Mouse (Mus musculus) splenic B cell, adult 2 months (primary cell): ENCODE data around the gene Pias3.

Source experiments
- DNase-seq: peaks from one replicate; pipeline ENCODE4 v3.0.0-alpha.2; 2011; ENCODE audit warnings: low read depth, low spot score
- H3K27me3 ChIP-seq: 2 replicates; pipeline ENCODE4 v1.6.1; 2012; ENCODE audit warnings: mild to moderate bottlenecking, low read length, moderate library complexity, mixed read lengths; ENCODE audit not compliant: control insufficient read depth, poor library complexity, insufficient read depth, severe bottlenecking
- H3K36me3 ChIP-seq: 2 replicates; pipeline ENCODE4 v1.6.1; 2012; ENCODE audit warnings: mild to moderate bottlenecking, low read length, moderate library complexity, mixed read lengths; ENCODE audit not compliant: control insufficient read depth, poor library complexity, insufficient read depth, severe bottlenecking

Pias3 gene

DNA sequence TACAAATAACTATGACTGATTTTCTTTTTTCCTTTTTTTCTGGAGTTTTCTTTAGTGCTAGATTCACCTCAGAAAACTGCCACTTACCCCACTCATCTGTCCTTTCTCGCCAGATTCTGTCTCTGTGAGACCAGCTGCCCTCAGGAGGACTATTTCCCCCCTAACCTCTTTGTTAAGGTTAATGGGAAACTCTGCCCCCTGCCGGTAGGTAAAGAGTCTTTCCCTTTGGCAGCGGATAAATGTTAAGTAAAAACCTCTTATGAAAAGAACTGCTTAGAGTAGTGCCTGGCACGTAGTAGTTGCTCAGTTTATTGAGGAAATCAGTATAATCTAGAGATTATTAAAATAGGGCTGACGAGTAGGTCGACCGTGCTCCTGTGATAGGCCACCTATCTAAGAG, 4.2 kb downstream of the Pias3 start:
- no peaks in the 10 kb centered on the region for H3K27me3 ChIP-seq
- DNase-seq = peak; percentile 59
- no peaks in the 10 kb centered on the region for H3K36me3 ChIP-seq

DNA sequence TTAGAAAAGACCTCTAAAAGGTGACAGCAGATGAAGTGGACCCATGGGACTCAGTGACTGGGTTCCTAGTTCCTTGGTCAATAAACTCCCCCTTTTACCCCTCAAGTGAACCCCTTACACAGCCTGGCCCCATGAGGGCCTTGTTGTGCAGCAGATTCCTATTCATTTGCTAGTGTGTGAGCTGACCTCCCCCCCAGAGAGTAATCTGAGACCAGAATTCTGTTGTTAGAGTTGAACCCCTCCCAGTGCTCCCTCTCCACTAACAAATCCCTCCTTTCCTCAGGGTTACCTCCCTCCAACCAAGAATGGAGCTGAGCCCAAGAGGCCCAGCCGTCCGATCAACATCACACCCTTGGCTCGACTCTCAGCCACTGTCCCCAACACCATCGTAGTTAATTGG, 4.8 kb downstream of the Pias3 start:
- no peaks in the 10 kb centered on the region for H3K27me3 ChIP-seq
- no peak for DNase-seq

DNA sequence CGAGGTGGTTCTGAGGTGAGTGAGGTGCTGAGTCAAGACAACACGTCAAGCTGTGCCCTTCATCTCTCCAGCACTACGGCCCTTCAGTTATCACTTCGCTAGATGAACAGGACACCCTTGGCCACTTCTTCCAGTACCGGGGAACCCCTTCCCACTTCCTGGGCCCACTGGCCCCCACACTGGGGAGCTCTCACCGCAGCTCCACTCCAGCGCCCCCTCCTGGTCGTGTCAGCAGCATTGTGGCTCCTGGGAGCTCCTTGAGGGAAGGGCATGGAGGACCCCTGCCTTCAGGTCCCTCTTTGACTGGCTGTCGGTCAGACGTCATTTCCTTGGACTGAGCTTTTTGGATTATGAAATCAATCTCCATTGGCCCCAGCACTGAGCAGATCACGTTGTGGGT, 8.6 kb downstream of the Pias3 start:
- no peaks in the 10 kb centered on the region; the same call in 1 of the 2 replicates for H3K36me3 ChIP-seq
- H3K27me3 ChIP-seq = no peaks in the 10 kb centered on the region
- peak; percentile 44 for DNase-seq

More for the DNA sequence above, 4.8 kb downstream of the Pias3 start:
- H3K36me3 ChIP-seq = no peaks in the 10 kb centered on the region; the same call in 1 of the 2 replicates

DNA sequence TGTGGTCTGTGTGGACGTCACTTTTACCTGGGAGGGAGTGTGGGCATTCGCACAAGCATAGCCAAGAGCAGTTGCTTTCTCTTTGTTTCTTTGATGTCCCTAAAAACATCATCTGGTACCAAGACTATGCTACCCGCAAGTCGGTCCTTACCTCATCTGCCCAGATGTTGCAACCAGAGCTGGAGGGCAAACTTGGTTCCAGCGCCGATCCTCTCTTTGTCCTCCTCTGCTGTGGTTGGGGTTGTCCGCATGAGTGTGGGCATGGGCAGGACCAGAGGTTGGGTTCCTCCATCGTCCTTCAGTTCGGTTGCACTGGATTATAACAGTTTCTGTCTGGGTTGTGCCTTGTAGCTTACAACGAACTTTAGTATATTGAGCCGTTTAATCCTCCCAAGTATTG, 10.0 kb downstream of the Pias3 start:
- peaks cover 3% of the 10 kb centered on the region; the same call in 1 of the 2 replicates for H3K36me3 ChIP-seq
- DNase-seq = no peak
- H3K27me3 ChIP-seq = no peaks in the 10 kb centered on the region

DNA sequence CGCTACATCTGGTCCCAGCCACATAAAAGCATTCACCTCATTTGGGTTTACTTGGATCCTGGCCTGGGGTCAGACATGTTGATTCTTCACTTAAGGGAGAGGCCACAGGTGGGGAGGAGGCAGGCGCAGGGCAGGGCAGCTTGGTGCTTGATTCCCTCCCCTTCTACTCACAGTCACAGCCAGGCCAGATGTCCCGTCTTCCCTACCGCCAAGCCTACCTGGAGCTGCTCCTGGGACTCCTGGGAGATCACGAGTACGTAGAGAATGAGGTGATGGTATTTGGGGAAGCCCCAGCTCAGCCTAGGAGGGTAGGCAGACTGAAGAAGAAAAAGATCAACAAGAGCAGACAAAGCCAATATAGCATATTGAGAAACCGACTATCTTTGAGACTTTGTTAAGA, 10.8 kb downstream of the Pias3 start:
- H3K27me3 ChIP-seq = no peaks in the 10 kb centered on the region
- H3K36me3 ChIP-seq = peaks cover 3% of the 10 kb centered on the region; the same call in 1 of the 2 replicates
- DNase-seq = no peak

DNA sequence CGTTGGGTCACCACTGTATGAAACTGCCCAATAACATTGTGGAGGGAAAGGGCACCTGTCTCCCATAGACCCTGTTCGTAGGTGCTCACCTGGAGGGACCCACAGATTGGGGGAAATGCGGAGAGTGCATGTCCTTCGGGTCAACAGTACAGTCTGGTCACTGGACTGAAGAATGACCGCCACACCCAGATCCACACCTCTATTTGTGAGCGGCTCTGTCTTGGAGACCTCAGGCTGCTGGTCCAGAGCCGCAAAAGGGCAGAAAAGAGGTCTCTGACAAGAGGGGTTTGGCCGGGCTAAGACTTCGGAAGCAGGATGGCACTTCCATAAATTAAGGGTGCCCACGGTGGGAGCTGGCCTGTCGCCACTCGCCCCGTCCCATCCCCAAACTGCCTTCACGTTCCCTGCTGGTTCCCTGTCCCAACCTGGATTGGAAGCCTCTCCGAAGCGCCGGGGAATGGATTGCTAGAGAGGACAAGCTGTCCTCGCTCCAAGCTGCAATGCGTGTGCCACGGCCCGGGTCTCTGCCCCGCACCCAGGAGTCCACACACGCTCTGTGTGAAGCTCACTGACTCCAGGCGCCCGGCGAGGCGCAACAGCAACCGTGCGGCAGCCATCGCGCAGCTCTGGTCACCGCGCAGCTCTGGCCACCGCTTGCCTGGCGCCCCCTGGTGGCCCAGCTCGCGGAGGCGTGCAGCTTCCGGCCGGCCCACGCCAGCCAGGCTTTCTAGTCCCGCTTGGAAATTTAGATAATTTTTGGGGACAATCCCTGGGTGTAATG, 11.9 kb downstream of the Pias3 start, which contains the start of gene Nudt17:
Gene Nudt17, minus strand, starts transcription at position 660 of the 781 bp plus-strand sequence.
- H3K27me3 ChIP-seq = no peaks in the 10 kb centered on the region
- DNase-seq = peak; percentile 81

DNA sequence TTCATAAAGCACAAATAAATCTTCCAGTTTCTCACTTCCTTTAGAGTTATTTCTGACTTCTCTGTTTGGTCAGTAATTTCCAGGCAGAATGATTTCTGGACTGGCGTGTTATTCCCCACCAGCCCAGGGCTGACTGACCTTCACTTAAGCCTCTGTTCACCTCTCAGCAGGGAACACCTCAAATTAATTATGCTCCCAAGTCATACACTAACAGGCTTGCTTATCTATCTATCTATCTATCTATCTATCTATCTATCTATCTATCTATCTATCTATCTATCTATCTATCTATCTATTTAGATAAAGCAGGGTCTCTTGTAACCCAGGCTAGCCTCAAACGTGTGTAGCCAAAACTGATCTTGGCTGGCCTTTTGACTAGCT, 12.5 kb downstream of the Pias3 start:
- no peaks in the 10 kb centered on the region for H3K27me3 ChIP-seq
- DNase-seq = no peak
- peaks cover 8% of the 10 kb centered on the region for H3K36me3 ChIP-seq

More for the DNA sequence above, 11.9 kb downstream of the Pias3 start, which contains the start of gene Nudt17:
- peaks cover 4% of the 10 kb centered on the region for H3K36me3 ChIP-seq

DNA sequence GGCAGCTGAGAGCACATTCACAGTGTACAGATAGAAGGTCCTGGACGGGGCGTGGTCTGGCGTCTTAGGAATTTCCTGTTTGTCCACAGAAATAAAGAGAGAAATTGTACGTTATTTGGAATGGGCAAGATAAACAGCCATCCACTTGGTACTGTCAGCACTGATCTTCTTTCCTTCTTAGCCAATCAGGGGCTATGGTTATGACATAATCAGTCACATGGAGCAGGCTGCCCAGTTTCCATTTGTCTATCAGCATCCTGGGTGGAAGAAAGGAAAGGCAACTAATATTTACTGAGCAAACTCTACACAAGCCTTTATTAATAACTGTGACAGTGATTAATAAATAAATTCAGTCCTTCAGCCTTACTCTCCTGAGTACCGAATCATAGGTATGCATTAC, 18.1 kb downstream of the Pias3 start:
- Histone ChIP-seq H3K36me3 (peaks cover 11% of the 10 kb centered on the region), H3K27me3 (no peaks in the 10 kb centered on the region)
- no peak for DNase-seq

DNA sequence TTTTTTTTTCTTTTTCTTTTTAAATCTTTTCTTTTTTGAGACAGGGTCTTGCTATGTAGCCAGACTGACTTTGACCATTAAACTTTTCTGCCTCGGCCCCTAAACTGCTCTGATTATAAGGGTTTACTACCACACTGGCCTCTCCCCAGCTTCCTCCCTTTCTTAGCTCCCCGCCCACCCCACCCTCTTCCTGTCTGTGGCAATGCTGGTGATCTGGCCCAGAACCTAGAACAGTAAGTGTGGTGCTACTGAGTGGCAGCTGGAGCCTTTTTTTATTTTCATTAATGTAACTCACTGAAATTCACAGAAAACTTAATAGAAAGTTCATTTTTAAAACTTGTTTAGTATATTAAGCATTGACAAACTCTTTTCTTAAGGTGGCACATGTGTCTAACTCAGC, 19.7 kb downstream of the Pias3 start:
- no peaks in the 10 kb centered on the region for H3K27me3 ChIP-seq
- peaks cover 14% of the 10 kb centered on the region for H3K36me3 ChIP-seq
- no peak for DNase-seq

DNA sequence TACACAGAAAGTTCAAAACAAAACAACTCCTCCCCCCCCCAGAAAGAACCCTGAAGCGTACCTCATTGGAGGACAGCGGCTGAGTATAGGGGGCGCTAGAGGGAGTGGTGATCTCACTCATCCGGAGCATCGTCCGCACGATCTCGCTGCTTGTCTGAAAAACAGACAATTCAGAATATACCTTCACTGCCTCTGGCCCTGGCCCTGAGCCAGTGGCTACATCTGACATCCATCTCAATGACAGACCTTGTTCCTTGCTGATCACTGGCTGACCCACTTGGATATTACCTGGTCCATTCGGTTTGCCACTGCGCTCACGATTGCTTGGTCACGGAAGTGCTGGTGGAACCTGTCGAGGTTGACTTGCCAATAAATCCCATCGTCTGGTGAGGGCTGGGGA, 23.0 kb downstream of the Pias3 start:
- peaks cover 8% of the 10 kb centered on the region for H3K36me3 ChIP-seq
- H3K27me3 ChIP-seq = no peaks in the 10 kb centered on the region
- DNase-seq = peak; percentile 35

DNA sequence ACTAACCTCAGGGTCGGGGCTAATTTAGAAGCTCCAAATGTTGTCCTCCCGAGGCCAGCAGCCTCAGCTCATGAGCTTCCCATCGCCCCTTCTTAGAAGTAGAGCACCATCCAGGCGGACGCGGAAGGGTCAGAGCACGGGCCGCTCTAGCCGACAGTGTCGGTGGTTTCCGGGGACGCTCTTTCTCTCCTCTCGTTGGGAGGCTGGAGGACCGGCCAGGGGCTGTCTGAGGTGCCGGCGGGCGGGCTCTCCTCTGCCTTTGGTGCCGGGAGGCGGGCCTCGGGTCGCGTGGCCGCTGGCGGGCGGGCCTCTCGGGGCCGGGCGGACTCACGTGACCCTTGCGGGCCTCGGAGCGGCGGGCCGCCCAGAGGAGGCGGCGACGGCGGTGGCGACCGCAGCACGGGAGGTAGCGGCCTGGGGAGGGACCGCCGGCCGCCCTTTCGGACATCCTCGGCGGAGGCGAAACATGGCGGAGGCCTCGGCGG, 31.2 kb downstream of the Pias3 start, which contains the start of the genes Polr3c and Rnf115:
Gene Polr3c, minus strand, starts transcription at position 286 of the 485 bp plus-strand sequence.
Gene Rnf115, plus strand, starts transcription at position 322 of the 485 bp plus-strand sequence.
- Histone ChIP-seq H3K27me3 (no peaks in the 10 kb centered on the region), H3K36me3 (no peaks in the 10 kb centered on the region)
- DNase-seq = peak; percentile 95

DNA sequence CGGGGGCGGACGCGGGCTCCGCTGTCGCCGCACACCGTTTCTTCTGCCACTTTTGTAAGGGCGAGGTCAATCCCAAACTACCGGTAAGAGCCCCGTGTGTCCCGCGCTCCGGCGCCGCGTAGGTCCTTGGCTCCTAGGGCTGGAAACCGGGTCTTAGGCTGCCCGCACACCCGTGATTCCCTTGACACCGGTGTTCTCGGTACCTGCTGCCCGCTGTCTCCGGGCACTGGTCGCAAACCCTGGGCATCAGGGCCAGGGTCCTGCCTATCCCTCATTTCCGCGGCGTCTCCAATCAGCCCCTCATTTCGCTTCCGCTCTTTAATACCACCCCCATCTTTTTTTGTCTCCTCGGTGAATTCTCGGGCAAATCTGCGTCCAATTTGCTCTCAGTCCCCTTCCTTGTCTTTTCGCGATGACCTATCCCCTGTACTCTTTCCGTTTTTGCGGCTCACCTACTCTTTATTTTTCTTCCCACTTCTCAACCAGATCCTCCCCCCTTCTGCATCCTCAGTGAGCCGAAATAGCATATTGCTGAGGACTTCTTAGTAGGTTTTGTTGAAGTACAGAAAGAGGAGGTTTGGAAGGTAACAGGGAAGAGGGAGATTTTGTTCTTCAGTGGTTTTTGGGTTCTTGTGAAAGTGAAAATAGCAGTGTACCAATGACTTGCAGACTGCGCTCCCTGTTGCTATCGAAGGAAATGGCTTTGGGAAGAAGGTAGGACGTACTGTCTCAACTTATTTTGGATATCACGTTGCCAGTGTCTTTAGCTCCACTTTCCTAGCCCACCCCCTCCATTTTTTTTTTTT, 31.8 kb downstream of the Pias3 start:
- Histone ChIP-seq H3K27me3 (no peaks in the 10 kb centered on the region), H3K36me3 (no peaks in the 10 kb centered on the region)
- peak; percentile 32 for DNase-seq

DNA sequence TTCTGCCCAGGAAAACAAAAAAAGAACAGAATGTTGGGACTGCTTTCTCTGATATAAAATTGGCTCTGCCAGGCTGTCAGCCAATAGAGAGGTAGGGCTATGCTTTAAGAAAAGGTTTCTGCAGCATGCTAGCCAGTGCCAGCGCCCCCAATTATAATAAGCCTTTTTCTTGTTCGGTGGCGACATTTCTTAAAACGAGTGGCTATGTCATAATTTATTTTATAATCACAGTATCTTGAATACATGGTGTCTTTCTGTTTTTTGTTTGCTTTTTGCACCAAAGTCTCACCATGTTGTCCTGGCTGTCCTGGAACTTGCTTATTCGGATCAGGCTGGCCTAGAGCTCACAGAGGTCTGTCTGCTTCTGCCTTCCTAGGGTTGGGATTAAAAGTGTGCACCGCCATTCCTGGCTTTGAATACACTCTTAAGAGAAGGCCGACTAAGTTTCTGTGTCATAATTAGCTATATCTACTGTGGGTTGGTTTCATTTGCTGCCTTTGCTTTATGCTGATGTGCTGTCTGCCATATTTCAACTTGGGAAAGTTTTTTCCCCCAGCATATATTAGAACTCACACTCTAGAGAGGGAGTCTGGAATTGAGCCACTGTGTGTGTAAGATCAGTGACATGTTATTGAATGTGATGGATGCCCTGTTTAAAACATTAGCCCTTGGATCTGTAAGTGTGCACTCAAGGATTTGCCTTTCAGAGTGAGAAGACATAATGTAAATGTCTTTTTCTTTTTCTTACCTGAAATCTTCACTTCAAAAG, 32.6 kb downstream of the Pias3 start:
- no peak for DNase-seq
- Histone ChIP-seq H3K36me3 (no peaks in the 10 kb centered on the region), H3K27me3 (no peaks in the 10 kb centered on the region)

DNA sequence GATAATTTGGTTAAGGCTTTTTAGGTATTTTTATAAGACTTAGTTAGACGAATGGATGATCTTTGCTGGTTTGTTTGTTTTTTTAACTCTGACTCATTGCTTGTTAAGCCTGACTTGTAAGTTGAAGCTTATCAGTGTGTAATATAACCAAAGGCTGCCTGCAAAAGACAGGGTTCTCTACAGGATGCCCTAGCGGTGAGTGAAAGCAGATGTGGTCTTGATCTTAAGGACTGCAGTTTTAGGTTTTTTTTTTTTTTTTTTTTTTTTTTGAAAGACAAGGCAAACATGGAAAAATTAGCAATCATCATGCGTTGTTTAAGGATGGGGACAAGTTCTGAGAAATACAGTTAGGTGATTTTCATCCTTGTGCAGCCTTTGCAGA, 33.2 kb downstream of the Pias3 start:
- Histone ChIP-seq H3K36me3 (no peaks in the 10 kb centered on the region), H3K27me3 (no peaks in the 10 kb centered on the region)
- DNase-seq = peak; percentile 43
